Mouse (Mus musculus): ENCODE results near the gene Ddrgk1. TPM values are rescaled to one million over a fixed set of nuclear protein-coding genes. Genes with fewer than 3 reads are reported as not detected.

Gene Ddrgk1
- polyA plus RNA-seq, 1 experiment from 2014 or later: 58.0 TPM

DNA sequence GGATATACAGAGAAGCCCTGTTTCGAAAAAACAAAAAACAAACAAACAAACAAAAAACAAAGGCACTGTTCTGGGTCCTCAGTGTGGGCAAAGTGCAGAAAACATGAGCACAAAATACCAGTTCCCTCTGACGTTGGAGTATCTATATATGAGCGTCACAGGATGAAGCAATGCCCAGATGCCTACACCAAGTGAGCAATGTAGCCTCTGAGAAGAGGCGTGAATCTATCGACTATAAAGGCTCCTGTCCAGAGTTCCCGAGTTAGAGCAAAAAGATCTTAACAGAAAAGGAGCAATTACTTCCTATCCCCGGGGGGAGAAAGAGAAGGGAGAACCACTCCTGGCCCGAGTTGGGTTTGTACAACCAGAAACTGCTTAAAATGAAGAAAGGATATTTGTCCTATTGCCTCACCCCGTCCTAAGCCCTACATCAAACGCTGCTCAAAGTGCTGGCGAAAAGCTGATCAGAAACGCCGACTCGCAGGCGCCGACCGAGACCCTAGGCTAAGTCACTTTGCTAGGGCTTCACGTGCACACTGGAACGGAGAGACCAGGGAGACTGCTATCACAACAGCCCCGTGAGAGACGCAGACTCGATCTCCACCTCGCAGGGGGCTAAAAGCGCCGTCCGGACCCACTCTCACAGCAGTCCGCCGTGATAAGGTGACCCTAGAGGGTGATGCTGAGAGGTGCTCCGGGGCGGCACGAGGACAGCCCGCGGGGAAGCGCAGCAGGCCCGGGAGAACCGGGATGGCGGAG lies 35.2 kb downstream of the Ddrgk1 start:
- Histone ChIP-seq H3K27me3 (peaks cover 11% of the 10 kb centered on the region), H3K36me3 (peaks cover 19% of the 10 kb centered on the region), H3K9ac (peak overlapping the region; percentile 93), H3K27ac (peak overlapping the region; percentile 74), H3K9me3 (replicated peaks) (no peaks in the 10 kb centered on the region), H3K4me1 (peaks cover 18% of the 10 kb centered on the region), H3K4me3 (peak overlapping the region; percentile 99), H3K4me2 (replicated peaks) (peak overlapping the region; percentile 95)
- 2% methylated on average over 37 of the region's 37 CpGs for WGBS
- peak; percentile 55 for ATAC-seq (ENCODE audit: low FRiP score)

DNA sequence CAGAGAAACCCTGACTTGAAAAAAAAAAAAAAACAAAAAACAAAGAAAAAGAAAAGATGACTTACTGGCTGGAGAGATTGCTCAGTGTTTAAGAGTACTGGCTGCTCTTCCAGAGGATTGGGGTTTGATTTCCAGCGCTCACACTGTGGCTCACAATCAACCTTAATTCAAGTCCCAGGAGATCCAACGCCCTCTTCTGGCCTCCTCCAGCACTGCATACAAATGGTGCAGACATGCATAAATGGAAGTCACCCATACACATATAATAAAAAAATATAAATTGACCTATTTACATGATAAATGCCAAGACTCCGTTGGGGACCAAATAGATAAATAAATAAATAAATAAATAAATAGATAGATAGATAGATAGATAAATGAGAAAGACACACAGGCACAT lies 36.0 kb downstream of the Ddrgk1 start:
- peaks cover 2% of the 10 kb centered on the region for H3K27me3 ChIP-seq
- H3K9ac ChIP-seq: no peak overlapping the region
- H3K9me3 ChIP-seq (replicated peaks): no peaks in the 10 kb centered on the region
- no peak overlapping the region for H3K27ac ChIP-seq
- WGBS: 58% methylated on average over 3 of the region's 3 CpGs
- H3K4me1 ChIP-seq: peaks cover 10% of the 10 kb centered on the region
- H3K36me3 ChIP-seq: peaks cover 27% of the 10 kb centered on the region
- peak overlapping the region; percentile 95 for H3K4me2 ChIP-seq (replicated peaks)
- ATAC-seq (ENCODE audit: low FRiP score): no peak
- no peak overlapping the region for H3K4me3 ChIP-seq

DNA sequence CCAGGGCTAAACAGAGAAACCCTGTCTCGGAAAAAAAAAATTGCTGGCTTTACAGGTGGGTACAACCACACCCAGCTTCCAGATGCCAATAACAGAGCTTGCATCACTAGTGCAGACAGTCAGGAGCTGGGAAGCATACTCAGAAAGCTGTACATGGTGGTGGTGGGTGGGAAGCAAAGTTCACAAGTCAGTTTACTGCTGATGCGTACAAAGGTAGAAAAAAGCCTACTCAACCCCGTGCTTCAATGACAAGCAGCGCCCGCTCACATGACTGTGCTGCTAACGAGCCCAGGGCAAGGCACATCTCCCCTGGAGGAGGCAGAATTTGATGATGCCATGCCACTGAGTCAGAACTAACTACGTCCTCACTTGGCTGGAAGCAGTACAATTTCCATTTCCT lies 45.5 kb downstream of the Ddrgk1 start:
- no peak for ATAC-seq (ENCODE audit: low FRiP score)
- Histone ChIP-seq H3K36me3 (peaks cover 51% of the 10 kb centered on the region), H3K27me3 (no peaks in the 10 kb centered on the region), H3K27ac (no peak overlapping the region), H3K4me1 (no peaks in the 10 kb centered on the region), H3K4me2 (replicated peaks) (no peak overlapping the region), H3K4me3 (no peak overlapping the region), H3K9ac (no peak overlapping the region), H3K9me3 (replicated peaks) (no peaks in the 10 kb centered on the region)
- WGBS: 96% methylated on average over 7 of the region's 7 CpGs

- no peak for ATAC-seq (ENCODE audit: low FRiP score)
- Histone ChIP-seq H3K27me3 (no peaks in the 10 kb centered on the region), H3K4me3 (no peak overlapping the region), H3K4me2 (replicated peaks) (no peak overlapping the region), H3K36me3 (peaks cover 32% of the 10 kb centered on the region), H3K9me3 (replicated peaks) (no peaks in the 10 kb centered on the region), H3K4me1 (no peaks in the 10 kb centered on the region), H3K9ac (no peak overlapping the region), H3K27ac (no peak overlapping the region)
- 62% methylated on average over 3 of the region's 3 CpGs for WGBS
Measured at GRCm38 (mm10) chr2:130613091-130613490, 51.4 kb downstream of the Ddrgk1 start.

Other genes starting within 250 kb of the Ddrgk1 start
- gene Vps16, start 240.3 kb downstream of the Ddrgk1 start, polyA plus RNA-seq (2016; fragmentation: Nextera tagmentation; extraction: Ambion mirVana): 107 and 115 TPM in 2 replicates
- gene Pced1a, start 240.0 kb downstream of the Ddrgk1 start, polyA plus RNA-seq (2016; fragmentation: Nextera tagmentation; extraction: Ambion mirVana): 12.3 and 12.4 TPM in 2 replicates
- gene Ptpra, start 214.4 kb downstream of the Ddrgk1 start, polyA plus RNA-seq (2016; fragmentation: Nextera tagmentation; extraction: Ambion mirVana): 129 and 138 TPM in 2 replicates
- 70.7 and 73.3 TPM in 2 replicates for gene Mrps26, start 100.9 kb downstream of the Ddrgk1 start, polyA plus RNA-seq (2016; fragmentation: Nextera tagmentation; extraction: Ambion mirVana)
- gene Oxt, start 88.5 kb downstream of the Ddrgk1 start, polyA plus RNA-seq (2016; fragmentation: Nextera tagmentation; extraction: Ambion mirVana): not detected in 2 replicates
- not detected in 2 replicates for gene Avp, start 82.1 kb downstream of the Ddrgk1 start, polyA plus RNA-seq (2016; fragmentation: Nextera tagmentation; extraction: Ambion mirVana)
- gene Fastkd5, start 34.6 kb downstream of the Ddrgk1 start, polyA plus RNA-seq (2016; fragmentation: Nextera tagmentation; extraction: Ambion mirVana): 16.9 and 17.1 TPM in 2 replicates
- 13.9 and 14.3 TPM in 2 replicates for gene Ubox5, start 34.6 kb downstream of the Ddrgk1 start, polyA plus RNA-seq (2016; fragmentation: Nextera tagmentation; extraction: Ambion mirVana)
- 8.4 TPM in 2 replicates for gene Lzts3, start 21.9 kb downstream of the Ddrgk1 start, polyA plus RNA-seq (2016; fragmentation: Nextera tagmentation; extraction: Ambion mirVana)
- gene Itpa, start 3.0 kb upstream of the Ddrgk1 start, polyA plus RNA-seq (2016; fragmentation: Nextera tagmentation; extraction: Ambion mirVana): 130 and 133 TPM in 2 replicates
- gene Slc4a11, start 32.9 kb upstream of the Ddrgk1 start, polyA plus RNA-seq (2016; fragmentation: Nextera tagmentation; extraction: Ambion mirVana): 0.52 and 0.63 TPM in 2 replicates
- 98.2 and 105 TPM in 2 replicates for gene 4930402H24Rik, start 241.7 kb upstream of the Ddrgk1 start, polyA plus RNA-seq (2016; fragmentation: Nextera tagmentation; extraction: Ambion mirVana)
- 14.1 and 16.4 TPM in 2 replicates for gene Atrn, start 241.8 kb upstream of the Ddrgk1 start, polyA plus RNA-seq (2016; fragmentation: Nextera tagmentation; extraction: Ambion mirVana)